Mouse (Mus musculus) liver, adult 2 months (tissue): ENCODE results near the gene Fgfr4.
A peak's percentile ranks its signal among the peaks of the same experiment; 100 is the strongest.

Experiments used
- CTCF ChIP-seq: fragments of 200-500 bp; IDR thresholded peaks from 2 replicates; pipeline ENCODE4 v1.5.1; 2011; ENCODE audit warnings: low read depth, low read length, control low read depth
- POLR2A ChIP-seq: fragments of 200-500 bp; IDR thresholded peaks from 2 replicates; pipeline ENCODE4 v1.6.1; 2011; ENCODE audit warnings: low read length, control low read depth; ENCODE audit not compliant: insufficient read depth; ENCODE audit errors: extremely low read depth

- TF ChIP-seq CTCF (0 out of 2 replicates have a peak, but pooled peaks have one; percentile 16), POLR2A (peak; percentile 78)
These were observed 47.1 kb upstream of the Fgfr4 start, which contains the start of gene Zfp346 for GRCm38 (mm10) chr13:55105045-55105952.
